Mouse (Mus musculus): ENCODE data around the gene Cgnl1.

Gene Cgnl1

DNA sequence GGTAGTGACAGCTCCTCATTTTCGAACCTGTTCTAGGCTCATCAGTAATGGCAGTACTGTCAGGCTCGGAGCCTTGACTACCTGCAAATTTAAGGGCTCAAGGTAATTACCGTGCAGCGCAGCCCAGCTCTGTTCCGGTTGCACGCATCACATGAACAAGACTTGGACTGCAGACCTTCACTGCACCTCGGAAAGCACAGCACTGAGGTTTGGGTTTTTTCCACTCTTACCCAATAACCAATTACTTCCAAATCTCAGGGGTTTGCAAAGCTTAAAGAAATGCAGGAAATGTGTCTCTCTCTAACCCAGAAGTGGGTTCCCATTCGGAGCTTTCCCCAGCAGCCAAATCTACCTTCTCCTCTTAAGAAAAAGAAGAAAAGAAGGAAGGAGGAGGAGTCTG, 5.1 kb downstream of the Cgnl1 start:
- DNase-seq = no peak

DNA sequence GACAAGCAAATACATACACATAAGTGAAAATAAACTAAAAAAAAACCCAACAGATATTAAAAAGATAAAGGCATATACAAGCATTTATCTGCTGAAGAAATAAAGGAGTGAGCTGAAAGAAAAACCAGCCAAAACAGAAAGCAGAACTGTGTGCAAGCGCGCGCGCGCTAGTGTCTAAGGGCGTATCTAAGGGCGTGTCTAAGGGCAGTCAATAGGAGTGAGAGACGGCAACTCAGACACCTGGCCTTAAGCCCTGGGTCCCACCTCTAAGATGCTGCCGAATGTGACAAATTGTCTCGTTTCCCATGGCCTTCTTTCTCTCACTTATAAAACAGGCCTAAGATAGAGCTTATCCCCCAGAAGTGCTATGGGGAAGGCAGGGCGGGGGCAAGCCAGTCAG, 6.9 kb downstream of the Cgnl1 start:
- no peak for DNase-seq

DNA sequence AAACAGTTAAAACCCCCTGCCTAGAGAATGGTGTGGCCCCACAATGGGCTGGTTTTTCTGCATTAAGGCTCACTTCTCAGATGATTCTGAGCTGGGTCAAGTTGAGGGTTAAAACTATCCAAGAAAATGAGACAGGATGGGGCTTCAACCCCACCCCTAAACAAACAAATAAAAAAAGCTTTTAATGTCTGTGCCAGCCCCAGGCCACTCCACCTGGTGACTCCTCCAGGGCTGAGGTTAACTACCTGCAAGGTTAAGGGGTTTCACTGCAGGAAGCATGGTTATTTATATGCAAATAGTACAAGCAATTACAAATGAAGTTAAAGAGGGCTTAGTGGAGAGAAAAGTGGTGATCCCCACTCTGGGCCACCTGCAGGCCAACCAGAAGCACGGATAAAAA, 8.1 kb downstream of the Cgnl1 start:
- no peak for DNase-seq

DNA sequence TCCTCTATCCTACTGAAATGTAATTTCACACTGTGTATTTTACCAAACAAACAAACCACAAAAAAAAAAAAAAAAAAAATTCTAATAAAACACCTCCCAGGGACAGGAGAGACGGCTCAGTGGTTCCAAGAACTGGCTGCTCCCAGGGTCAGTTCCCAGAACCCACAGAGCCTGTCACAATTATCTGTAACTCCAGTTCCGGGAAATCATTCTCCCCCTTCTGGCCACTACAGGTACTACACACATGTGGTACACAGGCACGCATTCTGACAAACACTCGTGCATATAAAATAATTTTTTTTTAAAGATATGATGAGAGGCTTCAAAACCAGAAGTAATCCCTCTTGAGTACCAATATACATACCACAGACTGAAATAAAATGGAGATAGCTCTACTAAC, 9.7 kb downstream of the Cgnl1 start:
- no peak for DNase-seq

DNA sequence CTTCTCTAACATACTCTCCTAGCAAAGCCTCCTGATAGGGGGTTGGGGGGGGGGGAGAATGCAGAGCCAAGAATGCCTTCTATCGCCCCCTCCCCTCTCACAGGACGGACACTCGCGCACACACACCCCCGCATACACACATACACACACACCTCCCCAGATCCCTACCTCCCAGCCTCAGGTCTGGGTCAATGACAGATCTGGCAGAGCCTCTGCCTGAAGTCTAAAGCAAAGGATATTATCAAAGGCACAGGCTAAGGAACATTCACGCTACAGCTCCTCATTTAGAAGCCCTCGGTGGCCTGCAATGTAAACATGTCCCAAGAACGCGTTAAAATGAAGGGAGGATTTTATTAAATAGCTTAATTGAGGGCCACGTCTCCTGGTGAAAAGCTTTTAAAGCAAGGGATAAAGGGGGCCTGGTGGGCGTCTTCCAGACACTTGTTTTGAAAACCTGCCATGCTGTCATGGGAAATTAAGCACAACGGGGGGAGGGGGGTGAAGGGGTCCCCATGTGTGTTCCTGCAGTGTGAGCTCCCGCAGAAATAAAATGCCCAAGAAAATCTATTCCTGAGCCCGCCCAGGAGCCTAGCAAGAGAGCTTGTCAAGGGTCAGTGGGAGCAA, 10.8 kb downstream of the Cgnl1 start:
- DNase-seq = no peak

DNA sequence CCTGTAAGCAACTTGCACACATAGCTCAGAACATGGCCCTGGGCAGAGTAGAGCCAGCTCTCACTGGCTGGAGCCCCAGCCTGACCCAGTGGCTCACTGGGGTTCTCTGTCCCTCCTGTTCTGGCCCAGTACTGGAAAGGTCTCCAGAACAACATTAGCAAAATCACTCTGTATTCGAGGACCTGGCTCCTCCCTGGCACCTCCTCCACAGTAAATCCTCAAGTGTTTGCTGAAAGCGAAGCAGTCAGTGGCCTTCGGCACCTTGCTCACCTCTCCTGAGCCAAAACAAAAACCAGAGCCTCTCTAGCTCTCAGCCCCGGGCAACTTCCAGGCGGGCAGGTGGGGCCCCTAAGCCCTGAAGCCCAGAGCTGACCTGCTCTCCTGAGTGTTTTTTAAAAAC, 11.5 kb downstream of the Cgnl1 start:
- no peak for DNase-seq

DNA sequence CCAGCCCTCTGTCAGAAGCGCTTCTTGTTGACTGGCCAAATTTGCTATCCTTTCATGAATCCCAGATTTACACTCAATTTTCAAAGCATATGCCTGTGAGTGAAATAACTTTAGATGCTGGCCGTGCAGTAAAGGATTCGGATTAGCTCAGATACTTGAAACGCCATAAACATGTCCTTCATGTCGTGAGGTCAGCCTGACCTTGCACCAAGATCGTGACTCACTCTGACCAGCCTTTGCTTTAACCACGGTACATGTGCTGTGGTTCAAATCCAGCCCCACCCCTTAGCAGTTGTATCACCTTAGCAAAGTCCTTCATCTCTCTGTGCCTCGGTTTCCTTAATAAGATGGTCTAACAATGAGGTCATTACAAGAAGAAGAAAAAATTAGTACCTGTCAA, 14.0 kb downstream of the Cgnl1 start:
- no peak for DNase-seq

DNA sequence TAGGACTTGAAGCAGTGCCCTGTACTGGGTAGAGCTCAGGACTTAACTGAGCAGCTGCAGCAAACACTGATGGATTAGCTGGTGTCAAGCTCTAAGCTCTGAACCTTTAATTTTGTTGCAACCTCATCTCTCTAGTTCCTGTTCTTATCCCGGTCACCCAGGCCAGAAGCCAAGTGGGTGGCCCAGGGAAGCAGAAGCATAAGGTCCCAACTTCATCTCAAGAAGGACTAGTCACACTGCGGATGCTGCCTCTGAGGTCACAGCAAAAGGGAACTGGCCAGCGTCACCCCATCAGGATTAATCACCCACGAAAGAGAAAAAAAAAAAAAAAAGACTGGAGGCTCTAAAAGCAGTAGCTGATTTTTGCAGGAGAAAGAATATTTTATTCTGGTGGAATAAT, 14.5 kb downstream of the Cgnl1 start:
- no peak for DNase-seq

DNA sequence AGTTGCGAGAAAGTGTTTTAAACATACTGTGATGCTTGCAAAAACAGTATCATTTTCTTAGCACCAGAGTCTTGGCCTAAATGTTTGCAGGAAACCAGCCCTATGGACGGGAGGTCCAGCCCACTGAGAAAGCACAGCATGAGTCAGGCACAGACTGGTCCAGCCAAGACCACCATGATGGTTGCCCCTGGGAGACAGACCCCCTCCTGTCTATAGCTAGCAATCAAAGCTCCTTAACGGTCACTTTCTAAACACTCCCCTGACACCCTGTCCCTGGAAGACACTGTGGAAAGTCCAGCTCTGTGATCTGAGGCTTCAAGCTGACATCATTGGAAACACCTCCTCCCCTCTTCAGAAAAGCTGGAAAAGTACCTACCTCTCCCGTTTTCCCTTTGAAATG, 17.4 kb downstream of the Cgnl1 start:
- no peak for DNase-seq

DNA sequence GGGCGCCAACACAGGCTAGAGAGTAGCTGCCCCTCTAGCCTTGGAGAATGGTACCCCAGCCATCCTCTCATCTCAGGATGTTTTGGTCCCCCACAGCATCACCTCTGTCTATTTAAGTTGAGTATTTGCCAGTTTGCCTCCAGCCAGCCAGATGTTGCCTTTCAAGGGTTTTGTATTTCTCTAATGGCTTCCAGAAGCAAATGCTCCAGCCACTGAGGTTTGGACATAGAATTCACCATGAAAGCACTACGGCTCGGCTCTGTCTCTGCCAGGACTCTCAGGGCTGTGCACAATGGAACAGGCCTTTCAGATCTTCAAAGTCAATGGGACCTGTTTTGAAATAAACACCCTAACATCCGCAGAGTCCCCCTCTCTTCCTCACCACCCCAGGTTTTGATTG, 17.9 kb downstream of the Cgnl1 start:
- DNase-seq = no peak

DNA sequence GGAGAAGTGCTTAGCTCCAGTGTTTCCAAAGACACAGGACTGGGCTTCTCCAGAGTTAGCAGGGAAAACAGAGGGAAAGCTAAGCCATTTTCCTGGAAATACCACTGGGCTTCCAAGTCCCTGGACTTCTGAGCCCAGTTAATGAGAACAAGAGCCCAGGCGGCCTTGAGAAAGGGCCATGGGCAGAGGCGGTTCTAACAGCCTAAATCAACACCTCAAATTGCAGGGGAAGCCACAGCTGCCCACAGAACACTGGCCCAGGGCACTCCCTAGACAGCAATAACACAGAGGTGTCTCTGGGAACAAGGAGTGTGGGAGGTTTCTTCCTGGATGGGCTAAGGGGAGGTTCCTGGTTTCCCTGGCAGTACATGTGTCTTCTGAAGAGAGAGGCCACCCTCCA, 18.3 kb downstream of the Cgnl1 start:
- no peak for DNase-seq

DNA sequence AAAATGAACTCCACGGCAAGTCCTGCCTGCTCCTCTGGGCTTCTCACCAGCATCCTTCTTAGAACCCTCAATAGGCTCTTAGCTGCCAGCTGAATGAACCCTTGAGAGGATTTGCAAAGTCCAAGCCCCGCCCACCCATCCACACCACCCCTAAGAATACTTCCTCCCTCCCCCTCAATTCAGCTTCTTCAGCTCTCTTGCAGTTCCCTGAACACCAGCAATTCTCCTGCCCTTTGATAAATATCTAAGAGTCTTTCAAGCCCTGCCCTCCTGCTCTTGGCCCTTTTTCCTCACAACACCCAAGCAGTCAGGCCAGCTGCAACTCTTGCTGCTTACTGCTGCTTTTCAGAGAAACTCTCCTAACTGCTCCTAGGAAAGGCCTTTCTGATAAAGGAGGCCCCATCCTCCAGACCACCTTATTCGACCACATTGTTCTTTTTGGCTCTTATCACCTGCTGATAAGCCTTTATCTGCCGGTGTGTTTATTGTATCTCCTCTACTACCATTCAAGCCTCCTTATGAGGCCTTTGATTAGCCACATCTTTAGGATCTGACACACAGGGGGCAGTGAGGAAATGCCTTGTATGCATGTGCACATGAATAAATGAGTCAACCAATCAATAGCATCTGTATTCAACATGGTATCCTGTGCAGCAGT, 21.3 kb downstream of the Cgnl1 start:
- no peak for DNase-seq

DNA sequence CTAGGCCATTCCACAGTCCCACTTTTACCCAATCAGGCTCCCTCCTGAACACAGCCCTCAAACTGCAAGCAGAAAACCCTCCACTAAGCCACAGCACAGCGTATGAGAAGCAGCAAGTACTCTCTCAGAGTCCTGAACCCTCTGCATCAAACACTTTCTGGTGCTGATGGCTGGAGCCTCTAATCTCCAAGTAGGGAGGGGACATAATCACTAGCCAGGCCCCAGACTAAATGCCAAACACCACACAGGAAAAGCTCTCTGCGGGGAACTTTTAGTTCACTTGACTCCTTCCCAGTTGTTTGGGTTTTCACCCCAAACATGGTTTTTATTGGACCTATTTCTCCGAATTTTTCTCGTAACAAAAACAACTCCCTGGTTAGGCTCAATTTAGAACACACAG, 25.0 kb downstream of the Cgnl1 start:
- DNase-seq = no peak

DNA sequence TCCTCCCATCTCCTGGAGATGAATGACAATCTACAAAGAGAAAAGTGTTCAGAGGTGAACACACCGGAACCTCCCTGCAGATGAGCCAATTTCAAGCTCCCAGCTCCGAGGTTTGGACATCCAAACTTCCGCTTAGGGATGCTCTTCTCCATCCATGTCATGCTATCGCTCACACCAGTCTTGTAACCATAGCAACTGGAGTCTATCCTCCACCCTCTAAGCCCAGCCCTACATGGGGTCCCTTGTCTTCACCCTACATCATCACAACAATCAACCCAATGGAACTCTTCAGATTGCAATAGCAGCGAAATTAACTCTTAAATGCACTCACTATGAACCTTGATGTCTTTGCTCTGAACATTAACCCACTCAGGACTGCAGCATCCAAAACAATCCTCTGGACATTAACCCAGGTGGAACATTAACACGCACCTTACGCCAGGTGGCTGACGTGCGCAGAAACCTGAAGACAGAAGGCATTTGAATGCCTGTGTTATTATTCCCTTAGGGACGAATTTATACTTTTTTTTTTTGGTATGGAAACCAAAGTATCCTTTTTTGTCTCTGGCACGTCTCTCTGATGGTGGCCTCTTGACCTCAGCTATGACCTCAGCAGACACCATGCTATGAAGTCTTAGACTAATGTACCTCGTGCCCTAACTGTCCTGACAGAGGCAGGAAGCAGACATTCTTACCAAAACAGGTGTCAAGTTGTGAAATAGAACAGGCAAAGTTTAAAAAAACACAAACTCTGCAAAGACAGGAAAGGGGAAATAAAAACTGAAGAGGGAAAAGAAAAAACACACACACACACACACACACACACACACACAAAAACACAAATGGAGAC, 33.1 kb downstream of the Cgnl1 start:
- no peak for DNase-seq

DNA sequence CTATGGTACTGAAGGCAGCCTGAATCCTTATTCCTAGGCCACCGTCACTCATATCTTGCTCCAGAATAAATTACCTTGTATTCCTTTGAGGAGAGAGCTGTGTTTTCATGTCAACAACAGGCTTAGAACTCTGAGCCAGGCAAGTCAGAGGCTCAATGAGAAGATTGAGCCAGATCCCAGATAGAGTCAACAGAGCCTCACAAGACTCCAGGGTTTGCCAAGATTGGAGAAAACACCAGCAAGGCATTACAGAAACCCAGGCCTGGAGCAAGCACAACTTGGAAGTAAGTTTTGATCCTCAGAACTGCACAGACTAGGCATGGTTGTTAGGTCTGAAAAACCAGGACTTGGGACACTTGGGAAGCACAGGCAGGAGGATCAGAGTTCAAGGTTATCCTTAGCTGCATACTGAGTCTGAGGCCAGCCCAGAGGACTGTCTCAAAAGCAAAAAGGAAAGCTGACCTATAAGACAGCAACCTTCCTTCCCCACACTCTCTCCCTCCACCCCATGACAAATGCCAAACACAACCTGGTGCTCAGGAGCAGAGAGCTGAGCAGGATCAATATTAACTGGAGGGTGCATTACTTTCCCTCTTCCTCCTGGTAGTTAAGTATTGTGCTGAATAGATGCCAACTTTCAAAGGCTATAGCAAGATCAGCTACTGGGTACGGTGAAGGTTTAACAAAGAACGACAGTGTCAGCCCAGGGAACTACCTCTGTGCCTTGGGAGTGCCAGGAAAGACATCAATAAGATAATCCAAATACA, 34.0 kb downstream of the Cgnl1 start:
- DNase-seq = no peak

DNA sequence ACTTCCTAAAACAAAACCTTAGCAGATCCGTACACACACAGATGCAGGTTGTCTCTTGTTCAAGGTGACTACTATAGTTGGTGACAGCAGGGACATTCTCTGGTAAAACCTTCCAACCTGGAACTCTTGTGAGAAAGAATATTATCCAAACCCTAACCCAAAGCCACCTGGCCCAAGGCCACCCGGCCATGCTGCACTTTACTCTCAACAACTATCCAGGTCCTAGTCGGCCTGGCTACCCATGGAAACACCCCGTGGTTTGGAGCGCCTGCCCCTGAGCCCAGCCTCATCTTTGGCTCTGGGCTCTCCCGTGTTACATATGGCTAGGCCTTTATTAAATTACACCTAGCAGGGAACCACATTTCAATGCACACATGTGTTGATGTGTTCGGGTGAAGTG, 35.5 kb downstream of the Cgnl1 start:
- DNase-seq = no peak

DNA sequence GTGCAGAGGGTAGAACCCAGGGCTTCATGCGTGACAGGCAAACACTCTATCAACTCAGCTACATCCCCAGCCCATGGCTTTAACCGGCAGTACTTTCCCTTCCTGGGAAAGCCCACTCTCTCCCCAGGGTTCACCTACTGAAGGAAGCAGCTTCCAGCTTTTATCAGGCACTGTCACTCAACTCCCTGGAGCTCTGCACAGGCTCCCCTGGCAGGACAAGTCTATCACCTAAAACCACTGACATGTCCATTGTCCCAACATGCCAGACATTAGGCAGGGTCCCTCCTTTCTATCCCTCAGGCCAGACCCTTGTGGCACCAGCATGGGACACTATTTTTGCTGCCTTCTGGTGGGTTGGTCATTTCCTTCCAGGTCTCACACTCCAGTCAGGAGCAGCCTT, 37.8 kb downstream of the Cgnl1 start:
- DNase-seq = no peak

DNA sequence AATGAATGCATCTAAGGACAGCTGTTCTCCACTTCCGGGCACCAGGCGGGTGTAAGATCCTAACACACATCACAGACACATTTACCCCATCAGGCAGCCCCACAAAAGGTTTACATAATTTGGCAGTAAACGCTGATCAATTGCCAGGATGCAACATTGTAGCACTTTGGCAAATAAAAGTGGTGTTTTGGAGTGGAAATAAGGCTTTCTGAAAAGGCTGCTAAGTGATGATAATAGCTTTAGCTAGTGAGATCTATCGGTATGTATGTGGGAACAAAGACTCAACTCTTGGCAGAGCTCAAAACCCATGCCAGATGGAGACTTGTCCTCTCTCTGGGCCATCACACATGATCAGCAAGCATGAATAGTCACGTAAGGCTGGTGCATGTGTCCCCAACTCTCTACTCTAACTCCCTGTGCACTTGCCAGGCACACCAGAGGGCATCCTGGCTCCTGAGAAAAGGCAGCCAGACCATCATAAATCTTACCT, 42.5 kb downstream of the Cgnl1 start:
- DNase-seq = no peak

DNA sequence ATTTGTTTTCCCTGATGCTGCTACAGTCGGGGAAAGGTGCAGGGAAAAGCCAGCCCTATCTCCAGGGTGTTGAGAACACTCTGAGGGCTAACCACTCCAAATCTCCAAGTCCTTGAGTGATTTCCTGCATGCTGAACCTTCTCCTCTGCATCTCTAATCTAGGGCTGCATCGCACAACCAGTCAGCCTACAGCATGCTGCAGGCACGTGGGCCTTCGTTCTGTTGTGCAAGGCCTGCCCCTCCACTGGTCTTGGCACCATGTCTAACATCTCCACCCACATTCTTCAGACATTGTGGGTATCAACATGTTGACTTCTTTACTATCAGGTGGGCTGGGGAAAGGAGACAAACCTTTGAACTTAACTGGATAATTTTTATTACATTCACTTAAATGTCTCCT, 44.2 kb downstream of the Cgnl1 start:
- DNase-seq = no peak

DNA sequence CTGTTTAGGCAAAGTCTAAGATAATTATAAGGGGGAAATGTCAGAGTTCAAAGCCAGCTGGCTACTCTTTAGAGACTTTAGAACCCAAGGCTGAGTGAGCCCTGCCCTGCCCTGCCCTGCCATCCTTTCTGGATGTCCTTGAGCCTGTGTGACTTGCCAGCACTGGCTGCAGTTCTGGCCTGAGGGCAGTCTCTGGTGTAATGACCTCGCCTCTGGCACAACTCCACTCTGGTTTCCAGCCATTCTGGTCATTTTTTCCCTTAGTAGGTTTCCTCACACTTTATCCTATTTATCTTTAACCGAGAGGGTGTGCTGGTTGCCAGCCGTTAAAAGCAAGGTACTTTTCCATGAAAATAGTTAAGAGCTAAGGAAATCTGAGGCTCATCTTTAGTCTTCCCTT, 45.3 kb downstream of the Cgnl1 start:
- no peak for DNase-seq

DNA sequence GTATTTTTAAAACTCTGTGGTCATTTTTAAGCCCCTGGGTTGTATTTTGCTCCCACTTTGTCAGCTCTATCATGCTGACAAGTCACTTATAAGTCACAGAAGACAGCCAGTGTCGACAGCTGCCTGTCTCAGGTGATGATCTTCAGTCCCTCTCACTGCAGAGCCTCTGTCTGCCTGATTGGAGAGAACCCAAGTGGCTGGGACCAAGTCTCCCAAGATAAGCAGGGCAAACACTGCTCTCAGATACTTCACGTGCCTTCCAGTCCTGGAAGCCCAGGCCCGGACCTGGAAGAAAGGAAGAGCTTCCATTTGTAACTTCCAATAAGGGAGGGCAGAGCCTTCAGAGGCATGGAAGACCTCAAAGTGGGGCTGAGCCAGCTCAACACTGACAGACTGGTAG, 49.0 kb downstream of the Cgnl1 start:
- DNase-seq = no peak

DNA sequence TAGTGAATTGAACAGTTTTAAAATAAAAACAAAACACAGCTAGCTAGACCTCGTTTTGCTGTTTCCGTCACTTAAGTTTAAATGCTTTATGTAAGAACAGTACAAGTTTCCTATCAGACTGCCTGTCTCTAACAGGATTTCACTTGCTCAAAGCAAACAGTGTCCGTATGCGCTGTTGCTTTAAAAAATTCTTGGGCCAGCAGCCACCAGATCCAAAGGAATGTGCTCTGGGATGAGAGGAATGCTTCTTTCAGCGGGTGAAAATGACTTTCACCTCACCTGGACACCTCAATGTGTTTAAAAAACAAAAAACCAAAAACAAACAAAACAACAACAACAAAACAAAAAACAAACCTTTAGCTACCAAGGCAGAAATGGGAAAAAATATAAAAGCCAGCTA, 54.4 kb downstream of the Cgnl1 start:
- DNase-seq = no peak

DNA sequence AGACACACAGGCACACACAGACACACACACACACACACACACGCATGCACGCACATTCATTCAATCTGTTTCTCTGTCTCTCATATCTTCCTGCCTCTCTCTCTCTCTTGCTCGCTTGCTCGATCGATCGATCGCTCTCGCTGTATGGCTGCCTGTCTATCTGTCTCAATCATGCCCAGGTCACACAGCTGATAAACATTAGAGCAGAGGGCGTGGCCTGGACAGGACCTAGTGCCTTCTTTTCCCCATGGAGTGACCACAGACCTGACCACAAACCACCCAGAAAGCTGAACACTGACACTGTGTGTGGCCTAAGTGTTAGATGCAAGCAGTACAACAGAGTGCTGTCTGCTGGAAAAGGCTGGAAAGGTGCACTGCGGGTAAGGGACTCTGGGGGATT, 60.6 kb downstream of the Cgnl1 start:
- no peak for DNase-seq
